Mouse (Mus musculus) splenic B cell, adult 2 months (primary cell): ENCODE results near the gene Cntrl.

ENCODE experiments used
- DNase-seq: peaks from one replicate; pipeline ENCODE4 v3.0.0-alpha.2; 2011; ENCODE audit warnings: low read depth, low spot score
- H3K27me3 ChIP-seq: 2 replicates; pipeline ENCODE4 v1.6.1; 2012; ENCODE audit warnings: mild to moderate bottlenecking, low read length, moderate library complexity, mixed read lengths; ENCODE audit not compliant: control insufficient read depth, poor library complexity, insufficient read depth, severe bottlenecking
- H3K36me3 ChIP-seq: 2 replicates; pipeline ENCODE4 v1.6.1; 2012; ENCODE audit warnings: mild to moderate bottlenecking, low read length, moderate library complexity, mixed read lengths; ENCODE audit not compliant: control insufficient read depth, poor library complexity, insufficient read depth, severe bottlenecking

The Cntrl gene

GRCm38 (mm10) chr2:35208931-35209665 lies 99.8 kb downstream of the Cntrl start:
- no peaks in the 10 kb centered on the region for H3K36me3 ChIP-seq
- peak; percentile 77 for DNase-seq
- H3K27me3 ChIP-seq: no peaks in the 10 kb centered on the region

- no peak for DNase-seq
These were observed 102.4 kb downstream of the Cntrl start for GRCm38 (mm10) chr2:35211681-35212080.

GRCm38 (mm10) chr2:35213345-35213910 lies 104.1 kb downstream of the Cntrl start:
- no peaks in the 10 kb centered on the region; the same call in 1 of the 2 replicates for H3K27me3 ChIP-seq
- DNase-seq: no peak
- no peaks in the 10 kb centered on the region for H3K36me3 ChIP-seq

More at GRCm38 (mm10) chr2:35211681-35212080, 102.4 kb downstream of the Cntrl start:
- H3K36me3 ChIP-seq: no peaks in the 10 kb centered on the region
- H3K27me3 ChIP-seq: no peaks in the 10 kb centered on the region; the same call in 1 of the 2 replicates

GRCm38 (mm10) chr2:35214881-35215358 lies 105.6 kb downstream of the Cntrl start:
- H3K36me3 ChIP-seq: no peaks in the 10 kb centered on the region
- DNase-seq: peak; percentile 83
- no peaks in the 10 kb centered on the region; the same call in 1 of the 2 replicates for H3K27me3 ChIP-seq

GRCm38 (mm10) chr2:35215363-35215762 lies 106.1 kb downstream of the Cntrl start:
- no peak for DNase-seq
- no peaks in the 10 kb centered on the region for H3K36me3 ChIP-seq
- no peaks in the 10 kb centered on the region; the same call in 1 of the 2 replicates for H3K27me3 ChIP-seq

GRCm38 (mm10) chr2:35216701-35217100 lies 107.4 kb downstream of the Cntrl start:
- no peaks in the 10 kb centered on the region for H3K36me3 ChIP-seq
- no peaks in the 10 kb centered on the region; the same call in 1 of the 2 replicates for H3K27me3 ChIP-seq
- no peak for DNase-seq

GRCm38 (mm10) chr2:35218736-35219135 lies 109.4 kb downstream of the Cntrl start:
- no peak for DNase-seq
- no peaks in the 10 kb centered on the region; the same call in 1 of the 2 replicates for H3K27me3 ChIP-seq
- H3K36me3 ChIP-seq: no peaks in the 10 kb centered on the region

GRCm38 (mm10) chr2:35222822-35223391 lies 113.6 kb downstream of the Cntrl start:
- DNase-seq: no peak
- Histone ChIP-seq H3K27me3 (no peaks in the 10 kb centered on the region), H3K36me3 (no peaks in the 10 kb centered on the region)

- no peak for DNase-seq
- no peaks in the 10 kb centered on the region for H3K36me3 ChIP-seq
- H3K27me3 ChIP-seq: no peaks in the 10 kb centered on the region
These were observed 115.0 kb downstream of the Cntrl start for GRCm38 (mm10) chr2:35224285-35224684.

GRCm38 (mm10) chr2:35228145-35228544 lies 118.9 kb downstream of the Cntrl start:
- DNase-seq: no peak
- Histone ChIP-seq H3K36me3 (no peaks in the 10 kb centered on the region), H3K27me3 (no peaks in the 10 kb centered on the region)
